ENCODE assay signal across 14 mouse cellular contexts in genomic region chr14:95913293-95913692, GRCm38 (mm10). TPM values are rescaled to one million over a fixed set of nuclear protein-coding genes. Genes with fewer than 3 reads are reported as not detected.
DNase-seq lines count a peak whose midpoint lies in the region; ATAC-seq lines count a peak whose summit lies in the region.
"Had no signal": no experiment of that assay in that cellular context is flagged by ENCODE, and none has a peak within 500 bp of the region (broad histone marks: within the 10 kb centered on the region; RNA-seq: fewer than 3 reads in every experiment).

No protein-coding gene starts in this region.

- H3K9me3 ChIP-seq in midbrain, embryonic 14.5 days (ENCODE audit: control insufficient read depth, low read length), result no peaks in the 10 kb centered on the region
- H3K9me3 ChIP-seq in midbrain, embryonic 15.5 days, result no peaks in the 10 kb centered on the region
- H3K9me3 ChIP-seq in midbrain, embryonic 13.5 days, result no peaks in the 10 kb centered on the region
- no peaks in the 10 kb centered on the region for H3K9me3 ChIP-seq in hindbrain, embryonic 10.5 days
- H3K9me3 ChIP-seq: embryonic facial prominence, embryonic 13.5 days; limb, embryonic 12.5 days had no signal

- no peak overlapping the region for H3K9ac ChIP-seq in midbrain, embryonic 14.5 days (replicated peaks; ENCODE audit: low read length)
- H3K9ac ChIP-seq in midbrain, embryonic 15.5 days, result no peak overlapping the region
- H3K9ac ChIP-seq in midbrain, embryonic 13.5 days (replicated peaks), result no peak overlapping the region
- H3K9ac ChIP-seq: embryonic facial prominence, embryonic 13.5 days; limb, embryonic 12.5 days had no signal

- H3K27ac ChIP-seq in midbrain, embryonic 14.5 days (replicated peaks; ENCODE audit: low read depth, low read length), result no peak overlapping the region
- no peak overlapping the region for H3K27ac ChIP-seq in midbrain, embryonic 15.5 days
- no peak overlapping the region for H3K27ac ChIP-seq in midbrain, embryonic 13.5 days
- no peak overlapping the region for H3K27ac ChIP-seq in hindbrain, embryonic 10.5 days
- H3K27ac ChIP-seq: embryonic facial prominence, embryonic 13.5 days; limb, embryonic 12.5 days; stomach, postnatal 0 days had no signal

- H3K36me3 ChIP-seq in midbrain, embryonic 14.5 days (ENCODE audit: control insufficient read depth, insufficient read depth, low read length), result no peaks in the 10 kb centered on the region
- H3K36me3 ChIP-seq in midbrain, embryonic 15.5 days (replicated peaks), result no peaks in the 10 kb centered on the region
- no peaks in the 10 kb centered on the region for H3K36me3 ChIP-seq in midbrain, embryonic 13.5 days
- no peaks in the 10 kb centered on the region for H3K36me3 ChIP-seq in hindbrain, embryonic 10.5 days
- H3K36me3 ChIP-seq: embryonic facial prominence, embryonic 13.5 days; limb, embryonic 12.5 days had no signal

- no peak overlapping the region for H3K4me2 ChIP-seq in midbrain, embryonic 14.5 days (ENCODE audit: low read length)
- H3K4me2 ChIP-seq in midbrain, embryonic 15.5 days, result no peak overlapping the region
- no peak overlapping the region for H3K4me2 ChIP-seq in midbrain, embryonic 13.5 days (replicated peaks)
- H3K4me2 ChIP-seq: embryonic facial prominence, embryonic 13.5 days; limb, embryonic 12.5 days had no signal

- 92% methylated on average over 2 of the region's 2 CpGs for WGBS in midbrain, embryonic 14.5 days
- WGBS in midbrain, embryonic 15.5 days, result 72% methylated on average over 2 of the region's 2 CpGs
- WGBS in midbrain, embryonic 13.5 days, result 90% methylated on average over 2 of the region's 2 CpGs
- WGBS in hindbrain, embryonic 10.5 days, result 94% methylated on average over 2 of the region's 2 CpGs

- no peaks in the 10 kb centered on the region for H3K4me1 ChIP-seq in midbrain, embryonic 14.5 days (ENCODE audit: control insufficient read depth, insufficient read depth, low read length)
- H3K4me1 ChIP-seq in midbrain, embryonic 15.5 days, result no peaks in the 10 kb centered on the region
- H3K4me1 ChIP-seq in midbrain, embryonic 13.5 days (replicated peaks), result no peaks in the 10 kb centered on the region
- no peaks in the 10 kb centered on the region for H3K4me1 ChIP-seq in hindbrain, embryonic 10.5 days (replicated peaks)
- H3K4me1 ChIP-seq: embryonic facial prominence, embryonic 13.5 days had no signal

- DNase-seq in midbrain, embryonic 14.5 days, result peak; percentile 14
- DNase-seq in frontal cortex, postnatal 36 days (ENCODE audit: low spot score in 2 of 2), result peak; percentile 72 to 94
- peak; percentile 55 to 85 for DNase-seq in left cerebral cortex, adult 8-10 months (ENCODE audit: low spot score in 2 of 2)
- peak; percentile 86 for DNase-seq in telencephalon, adult 2 months (ENCODE audit: low read depth, low spot score)
- DNase-seq in hindbrain, embryonic 10.5 days (ENCODE audit: low spot score), result no peak
- DNase-seq: gastrocnemius, postnatal 14 days had no signal

- ATAC-seq in midbrain, embryonic 14.5 days (ENCODE audit: low FRiP score, low TSS enrichment), result no peak
- ATAC-seq in midbrain, embryonic 15.5 days (replicated peaks), result no peak
- ATAC-seq in midbrain, embryonic 13.5 days, result no peak
- ATAC-seq: intestine, embryonic 16.5 days had no signal

- H3K27me3 ChIP-seq in midbrain, embryonic 14.5 days (ENCODE audit: control insufficient read depth, insufficient read depth, low read length), result no peaks in the 10 kb centered on the region
- H3K27me3 ChIP-seq in midbrain, embryonic 15.5 days (replicated peaks), result no peaks in the 10 kb centered on the region
- H3K27me3 ChIP-seq in midbrain, embryonic 13.5 days, result no peaks in the 10 kb centered on the region
- H3K27me3 ChIP-seq in hindbrain, embryonic 10.5 days (ENCODE audit: insufficient read depth, poor library complexity, severe bottlenecking), result no peaks in the 10 kb centered on the region
- H3K27me3 ChIP-seq: embryonic facial prominence, embryonic 13.5 days; limb, embryonic 12.5 days had no signal

- no peak overlapping the region for H3K4me3 ChIP-seq in midbrain, embryonic 14.5 days (replicated peaks; ENCODE audit: low read depth, low read length)
- H3K4me3 ChIP-seq in midbrain, embryonic 15.5 days, result no peak overlapping the region
- no peak overlapping the region for H3K4me3 ChIP-seq in midbrain, embryonic 13.5 days (replicated peaks)
- H3K4me3 ChIP-seq in hindbrain, embryonic 10.5 days, result no peak overlapping the region
- H3K4me3 ChIP-seq: embryonic facial prominence, embryonic 13.5 days; limb, embryonic 12.5 days had no signal

RNA-seq across cellular contexts. Expression of gene 4921530L21Rik, which starts 32.2 kb away (rescaled TPM):
- not detected in 2 replicates for polyA plus RNA-seq in midbrain, embryonic 14.5 days (2014; fragmentation: Nextera tagmentation; extraction: Ambion mirVana)
- polyA plus RNA-seq in midbrain, embryonic 15.5 days (2015; fragmentation: Nextera tagmentation; extraction: Ambion mirVana), result 0.21 TPM in 1 of 2 replicates, not detected in the other
- total RNA-seq in left cerebral cortex, adult 8-10 months (2022), result not detected
- polyA plus RNA-seq in midbrain, embryonic 13.5 days (2015; fragmentation: Nextera tagmentation; extraction: Ambion mirVana), result not detected in 2 replicates
- polyA plus RNA-seq in hindbrain, embryonic 10.5 days (2016; fragmentation: Nextera tagmentation; extraction: Ambion mirVana), result not detected in 2 replicates
- total RNA-seq: gastrocnemius, postnatal 14 days had no signal
- polyA plus RNA-seq: embryonic facial prominence, embryonic 13.5 days; heart, embryonic 16.5 days; intestine, embryonic 16.5 days; limb, embryonic 12.5 days; lung, embryonic 16.5 days; stomach, postnatal 0 days had no signal
